Mouse (Mus musculus): Measurements from ENCODE around the gene Capn7. TPM values are rescaled to one million over a fixed set of nuclear protein-coding genes. Genes with fewer than 3 reads are reported as not detected.

Capn7 gene
- polyA plus RNA-seq, 1 experiment from 2014 or later: 42.3 TPM

GRCm38 (mm10) chr14:31397791-31398595, 61.6 kb downstream of the Capn7 start:
- no peak overlapping the region for H3K4me2 ChIP-seq (replicated peaks)
- no peak for ATAC-seq (ENCODE audit: insufficient number of reproducible peaks, low FRiP score, low TSS enrichment, low read depth)
- no peak overlapping the region for H3K27ac ChIP-seq (replicated peaks)
- 82% methylated on average over 9 of the region's 9 CpGs for WGBS
- H3K36me3 ChIP-seq: no peaks in the 10 kb centered on the region
- H3K9ac ChIP-seq: no peak overlapping the region
- H3K27me3 ChIP-seq: no peaks in the 10 kb centered on the region
- H3K4me3 ChIP-seq (replicated peaks): no peak overlapping the region
- peaks cover 12% of the 10 kb centered on the region; the same call in 1 of the 2 replicates for H3K4me1 ChIP-seq
- no peaks in the 10 kb centered on the region for H3K9me3 ChIP-seq (replicated peaks)

DNA sequence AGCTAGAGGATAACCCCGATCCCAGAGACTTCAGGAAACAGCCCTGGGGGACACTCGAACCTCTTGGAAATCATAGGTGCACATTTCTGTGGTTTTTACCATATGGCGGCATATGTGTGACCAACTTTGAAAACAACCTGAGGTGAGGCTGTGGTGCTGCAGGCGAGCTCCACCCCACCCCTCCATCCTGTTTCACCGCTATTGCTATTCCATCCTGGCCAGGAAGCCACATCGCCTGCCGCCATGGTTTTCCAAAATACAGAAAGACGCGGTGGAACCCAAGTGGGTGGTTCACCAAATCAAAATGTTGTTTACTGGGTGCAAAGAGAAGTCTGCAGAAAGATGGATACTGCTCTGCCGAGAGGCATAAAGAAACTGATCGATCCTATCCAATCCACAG, 62.4 kb downstream of the Capn7 start:
- H3K4me2 ChIP-seq (replicated peaks): no peak overlapping the region
- H3K27me3 ChIP-seq: no peaks in the 10 kb centered on the region
- H3K9me3 ChIP-seq (replicated peaks): no peaks in the 10 kb centered on the region
- peaks cover 12% of the 10 kb centered on the region; the same call in 1 of the 2 replicates for H3K4me1 ChIP-seq
- no peak for ATAC-seq (ENCODE audit: insufficient number of reproducible peaks, low FRiP score, low TSS enrichment, low read depth)
- no peak overlapping the region for H3K4me3 ChIP-seq (replicated peaks)
- WGBS: 79% methylated on average over 11 of the region's 11 CpGs
- H3K36me3 ChIP-seq: no peaks in the 10 kb centered on the region
- no peak overlapping the region for H3K27ac ChIP-seq (replicated peaks)
- H3K9ac ChIP-seq: no peak overlapping the region

GRCm38 (mm10) chr14:31399271-31399670, 62.8 kb downstream of the Capn7 start:
- Histone ChIP-seq H3K9me3 (replicated peaks) (no peaks in the 10 kb centered on the region), H3K4me2 (replicated peaks) (no peak overlapping the region), H3K27me3 (no peaks in the 10 kb centered on the region), H3K4me3 (replicated peaks) (no peak overlapping the region), H3K36me3 (no peaks in the 10 kb centered on the region), H3K4me1 (peaks cover 12% of the 10 kb centered on the region; the same call in 1 of the 2 replicates), H3K9ac (no peak overlapping the region), H3K27ac (replicated peaks) (no peak overlapping the region)
- WGBS: 69% methylated on average over 3 of the region's 3 CpGs
- ATAC-seq (ENCODE audit: insufficient number of reproducible peaks, low FRiP score, low TSS enrichment, low read depth): no peak

GRCm38 (mm10) chr14:31400246-31400645, 63.8 kb downstream of the Capn7 start:
- Histone ChIP-seq H3K9ac (no peak overlapping the region), H3K27ac (replicated peaks) (peak overlapping the region; percentile 36; the same call in 1 of the 2 replicates), H3K4me3 (replicated peaks) (no peak overlapping the region), H3K27me3 (no peaks in the 10 kb centered on the region), H3K4me1 (peaks cover 12% of the 10 kb centered on the region; the same call in 1 of the 2 replicates), H3K4me2 (replicated peaks) (no peak overlapping the region), H3K36me3 (no peaks in the 10 kb centered on the region), H3K9me3 (replicated peaks) (no peaks in the 10 kb centered on the region)
- 73% methylated on average over 7 of the region's 7 CpGs for WGBS
- ATAC-seq (ENCODE audit: insufficient number of reproducible peaks, low FRiP score, low TSS enrichment, low read depth): no peak

- no peaks in the 10 kb centered on the region for H3K9me3 ChIP-seq (replicated peaks)
- ATAC-seq (ENCODE audit: insufficient number of reproducible peaks, low FRiP score, low TSS enrichment, low read depth): no peak
- no peak overlapping the region for H3K4me3 ChIP-seq (replicated peaks)
- no peak overlapping the region for H3K9ac ChIP-seq
- H3K36me3 ChIP-seq: no peaks in the 10 kb centered on the region
- H3K27me3 ChIP-seq: no peaks in the 10 kb centered on the region
- H3K27ac ChIP-seq (replicated peaks): peak overlapping the region; percentile 36; the same call in 1 of the 2 replicates
- 76% methylated on average over 11 of the region's 11 CpGs for WGBS
- peaks cover 12% of the 10 kb centered on the region; the same call in 1 of the 2 replicates for H3K4me1 ChIP-seq
- H3K4me2 ChIP-seq (replicated peaks): no peak overlapping the region
Observed at GRCm38 (mm10) chr14:31400896-31401295, 64.5 kb downstream of the Capn7 start.

DNA sequence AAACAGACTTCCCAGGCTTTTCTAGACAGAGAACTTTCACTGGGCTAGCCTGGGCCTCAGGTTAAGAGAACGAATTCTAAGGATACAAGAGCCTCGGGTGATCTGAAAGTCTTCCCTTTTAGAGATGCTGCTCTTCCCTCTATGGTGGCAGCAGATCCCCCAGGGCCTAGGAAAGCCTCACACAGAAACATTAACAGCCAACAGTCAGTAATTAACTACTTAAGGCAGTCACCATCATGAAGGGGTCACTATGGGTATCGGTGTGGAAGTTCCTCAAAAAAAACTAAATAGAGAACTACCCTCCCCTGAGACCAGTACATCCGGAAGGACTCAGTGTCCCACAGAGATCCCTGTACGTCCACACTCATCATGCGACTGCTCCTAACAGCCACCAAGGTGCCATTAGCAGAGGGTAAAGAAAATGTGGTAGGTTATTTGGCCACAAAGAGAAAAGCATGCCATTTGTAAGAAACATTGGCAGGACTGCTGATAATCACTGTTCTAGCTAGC, 65.5 kb downstream of the Capn7 start:
- Histone ChIP-seq H3K27ac (replicated peaks) (peak overlapping the region; percentile 71; the same call in 1 of the 2 replicates), H3K4me2 (replicated peaks) (no peak overlapping the region), H3K9ac (no peak overlapping the region), H3K36me3 (no peaks in the 10 kb centered on the region), H3K4me1 (peaks cover 20% of the 10 kb centered on the region; the same call in 1 of the 2 replicates), H3K4me3 (replicated peaks) (no peak overlapping the region), H3K27me3 (no peaks in the 10 kb centered on the region), H3K9me3 (replicated peaks) (no peaks in the 10 kb centered on the region)
- no peak for ATAC-seq (ENCODE audit: insufficient number of reproducible peaks, low FRiP score, low TSS enrichment, low read depth)
- 65% methylated on average over 6 of the region's 6 CpGs for WGBS

- Histone ChIP-seq H3K4me1 (peaks cover 20% of the 10 kb centered on the region; the same call in 1 of the 2 replicates), H3K27ac (replicated peaks) (no peak overlapping the region), H3K9me3 (replicated peaks) (no peaks in the 10 kb centered on the region), H3K9ac (no peak overlapping the region), H3K36me3 (no peaks in the 10 kb centered on the region), H3K4me3 (replicated peaks) (no peak overlapping the region), H3K4me2 (replicated peaks) (no peak overlapping the region), H3K27me3 (no peaks in the 10 kb centered on the region)
- no peak for ATAC-seq (ENCODE audit: insufficient number of reproducible peaks, low FRiP score, low TSS enrichment, low read depth)
- WGBS: 74% methylated on average over 5 of the region's 5 CpGs
Observed at GRCm38 (mm10) chr14:31402693-31403092, 66.3 kb downstream of the Capn7 start.

GRCm38 (mm10) chr14:31403556-31403955, 67.1 kb downstream of the Capn7 start:
- Histone ChIP-seq H3K9ac (no peak overlapping the region), H3K4me3 (replicated peaks) (no peak overlapping the region), H3K36me3 (no peaks in the 10 kb centered on the region), H3K27me3 (no peaks in the 10 kb centered on the region), H3K27ac (replicated peaks) (no peak overlapping the region), H3K4me2 (replicated peaks) (no peak overlapping the region), H3K4me1 (peaks cover 20% of the 10 kb centered on the region; the same call in 1 of the 2 replicates), H3K9me3 (replicated peaks) (no peaks in the 10 kb centered on the region)
- 75% methylated on average over 9 of the region's 9 CpGs for WGBS
- no peak for ATAC-seq (ENCODE audit: insufficient number of reproducible peaks, low FRiP score, low TSS enrichment, low read depth)

GRCm38 (mm10) chr14:31403995-31404394, 67.6 kb downstream of the Capn7 start:
- no peak overlapping the region for H3K4me3 ChIP-seq (replicated peaks)
- no peaks in the 10 kb centered on the region for H3K27me3 ChIP-seq
- no peak overlapping the region for H3K4me2 ChIP-seq (replicated peaks)
- no peak for ATAC-seq (ENCODE audit: insufficient number of reproducible peaks, low FRiP score, low TSS enrichment, low read depth)
- H3K36me3 ChIP-seq: no peaks in the 10 kb centered on the region
- peaks cover 20% of the 10 kb centered on the region; the same call in 1 of the 2 replicates for H3K4me1 ChIP-seq
- no peak overlapping the region for H3K27ac ChIP-seq (replicated peaks)
- WGBS: 73% methylated on average over 8 of the region's 8 CpGs
- H3K9ac ChIP-seq: no peak overlapping the region
- H3K9me3 ChIP-seq (replicated peaks): no peaks in the 10 kb centered on the region

DNA sequence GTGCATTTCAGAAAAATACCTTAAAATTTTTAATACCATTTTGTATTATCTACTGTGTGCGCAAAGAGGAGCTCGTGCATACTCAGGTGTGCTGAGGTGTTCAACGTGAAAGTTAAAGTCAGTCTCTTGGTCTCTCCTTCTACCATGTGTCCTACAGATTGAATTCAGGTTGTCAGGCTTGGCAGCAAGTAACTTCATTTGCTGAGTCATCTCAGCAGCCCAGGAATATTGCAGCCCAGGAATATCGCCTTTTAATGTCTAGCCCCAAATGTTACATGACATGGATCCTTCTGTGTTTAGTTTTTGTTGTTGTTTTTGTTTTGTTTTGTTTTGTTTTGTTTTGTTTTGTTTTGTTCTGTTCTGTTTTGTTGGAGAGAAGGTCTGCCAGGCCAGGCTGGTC, 68.2 kb downstream of the Capn7 start:
- Histone ChIP-seq H3K4me1 (peaks cover 20% of the 10 kb centered on the region; the same call in 1 of the 2 replicates), H3K4me3 (replicated peaks) (no peak overlapping the region), H3K9ac (no peak overlapping the region), H3K36me3 (no peaks in the 10 kb centered on the region), H3K9me3 (replicated peaks) (no peaks in the 10 kb centered on the region), H3K27ac (replicated peaks) (no peak overlapping the region), H3K4me2 (replicated peaks) (no peak overlapping the region), H3K27me3 (no peaks in the 10 kb centered on the region)
- no peak for ATAC-seq (ENCODE audit: insufficient number of reproducible peaks, low FRiP score, low TSS enrichment, low read depth)
- 89% methylated on average over 4 of the region's 4 CpGs for WGBS

DNA sequence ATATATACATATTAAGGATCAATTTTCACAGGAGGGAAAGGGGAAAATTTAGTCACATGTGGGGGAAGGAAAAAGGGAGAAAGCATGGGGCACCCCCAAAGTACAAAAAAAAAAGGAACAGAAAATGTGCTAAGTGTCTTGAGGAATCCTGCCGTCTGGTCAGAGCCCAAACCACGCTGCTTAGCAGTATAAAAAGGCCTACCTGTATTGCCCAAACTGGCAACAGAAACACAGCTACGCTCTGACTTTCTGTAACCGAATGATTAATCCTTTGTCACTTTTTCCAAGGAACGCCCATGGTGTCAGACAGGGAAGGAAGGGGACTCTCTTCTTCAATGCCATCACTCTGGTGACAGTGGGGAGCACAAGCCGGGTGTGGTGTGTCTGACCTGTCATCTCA, 69.2 kb downstream of the Capn7 start:
- Histone ChIP-seq H3K27ac (replicated peaks) (no peak overlapping the region), H3K4me1 (peaks cover 23% of the 10 kb centered on the region; the same call in 1 of the 2 replicates), H3K4me2 (replicated peaks) (no peak overlapping the region), H3K9me3 (replicated peaks) (no peaks in the 10 kb centered on the region), H3K27me3 (no peaks in the 10 kb centered on the region), H3K36me3 (no peaks in the 10 kb centered on the region; the same call in 1 of the 2 replicates), H3K4me3 (replicated peaks) (no peak overlapping the region), H3K9ac (no peak overlapping the region)
- no peak for ATAC-seq (ENCODE audit: insufficient number of reproducible peaks, low FRiP score, low TSS enrichment, low read depth)
- WGBS: 89% methylated on average over 6 of the region's 6 CpGs
